In genomic region chr2:119696111-119696510, GRCm38 (mm10) we compare ENCODE assay signal across 12 mouse cellular contexts. TPM values are rescaled to one million over a fixed set of nuclear protein-coding genes. Genes with fewer than 3 reads are reported as not detected.
"Had no signal": no experiment of that assay in that cellular context is flagged by ENCODE, and none has a peak within 500 bp of the region (broad histone marks: within the 10 kb centered on the region; RNA-seq: fewer than 3 reads in every experiment).

No protein-coding gene starts in this region.

- ATAC-seq: liver, embryonic 12.5 days; midbrain, embryonic 16.5 days had no signal

- H3K4me3 ChIP-seq: left cerebral cortex, adult 2 months; limb, embryonic 10.5 days; liver, embryonic 12.5 days; lung, embryonic 15.5 days; megakaryocyte, embryonic 14.5 days; midbrain, embryonic 12.5 days; neural tube, embryonic 13.5 days had no signal

- H3K9me3 ChIP-seq: limb, embryonic 10.5 days; liver, embryonic 12.5 days; lung, embryonic 15.5 days; megakaryocyte, embryonic 14.5 days; midbrain, embryonic 12.5 days; neural tube, embryonic 13.5 days had no signal

- H3K4me2 ChIP-seq: liver, embryonic 12.5 days; lung, embryonic 15.5 days; midbrain, embryonic 12.5 days; neural tube, embryonic 13.5 days had no signal

- H3K27ac ChIP-seq: left cerebral cortex, adult 2 months; limb, embryonic 10.5 days; liver, embryonic 12.5 days; lung, embryonic 15.5 days; macrophage; midbrain, embryonic 12.5 days; neural tube, embryonic 13.5 days had no signal

- H3K27me3 ChIP-seq: liver, embryonic 12.5 days; lung, embryonic 15.5 days; megakaryocyte, embryonic 14.5 days; midbrain, embryonic 12.5 days; neural tube, embryonic 13.5 days had no signal

- DNase-seq: lung, postnatal 14 days; right cerebral cortex, postnatal 14 days; thymus, postnatal 36 days had no signal

- H3K9ac ChIP-seq: liver, embryonic 12.5 days; lung, embryonic 15.5 days; midbrain, embryonic 12.5 days; neural tube, embryonic 13.5 days had no signal

- H3K4me1 ChIP-seq: limb, embryonic 10.5 days; liver, embryonic 12.5 days; lung, embryonic 15.5 days; midbrain, embryonic 12.5 days; neural tube, embryonic 13.5 days had no signal

RNA-seq across cellular contexts. Expression of gene Itpka, which starts 46.0 kb away (rescaled TPM):
- polyA plus RNA-seq: macrophage had no signal
